Mouse (Mus musculus) 416B (cell line): Measurements from ENCODE around the gene Cntnap3.

Experiments used
- DNase-seq: peaks from one replicate; pipeline ENCODE4 v3.0.0; 2011; ENCODE audit warnings: low read depth

Cntnap3 gene

GRCm38 (mm10) chr13:64903585-64904208 lies at the start of gene Cntnap3:
Gene Cntnap3, minus strand, starts transcription at chr13:64903955.
- DNase-seq, result no peak

- no peak for DNase-seq
Observed at GRCm38 (mm10) chr13:64917191-64917590, 13.4 kb upstream of the Cntnap3 start, which contains the start of gene Spata31. Gene Spata31, plus strand, starts transcription at chr13:64917406.

GRCm38 (mm10) chr13:64903132-64903531 lies 623 bp downstream of the Cntnap3 start:
- no peak for DNase-seq

GRCm38 (mm10) chr13:64865397-64865796 lies 38.4 kb downstream of the Cntnap3 start:
- no peak for DNase-seq

- DNase-seq, result peak; percentile 72
Observed at GRCm38 (mm10) chr13:64824856-64825255, 78.9 kb downstream of the Cntnap3 start.

- DNase-seq, result no peak
Observed at GRCm38 (mm10) chr13:64745383-64745782, 158.4 kb downstream of the Cntnap3 start.

- DNase-seq, result no peak
Observed at GRCm38 (mm10) chr13:64732244-64732643, 171.5 kb downstream of the Cntnap3 start.

- no peak for DNase-seq
Observed at GRCm38 (mm10) chr13:64716791-64717190, 187.0 kb downstream of the Cntnap3 start.

- no peak for DNase-seq
Observed at GRCm38 (mm10) chr13:64692463-64692862, 211.3 kb downstream of the Cntnap3 start.
